Mouse (Mus musculus) MEL (cell line): ENCODE measurements around the gene Trpm4. TPM values are rescaled to one million over a fixed set of nuclear protein-coding genes. Genes with fewer than 3 reads are reported as not detected.

Experiments used
- DNase-seq: peaks from one replicate; pipeline ENCODE4 v3.0.0; 2011; ENCODE audit warnings: low read depth, low spot score
- H3K27ac ChIP-seq: 2 replicates; pipeline ENCODE4 v1.5.1; 2012; ENCODE audit warnings: low read depth, mild to moderate bottlenecking, control low read depth, low read length, moderate library complexity; ENCODE audit not compliant: control insufficient read depth
- H3K27me3 ChIP-seq, 2 experiments: fragments of 150-350 bp in 1 of 2; sonication (generic) in 1 of 2; 2 replicates each; pipeline ENCODE4 v1.6.1; 2012; ENCODE audit warnings: low read length in 2 of 2, mild to moderate bottlenecking in 2 of 2, improper control_type of control experiment in 1 of 2, moderate library complexity in 1 of 2; ENCODE audit not compliant: insufficient read depth in 2 of 2, control insufficient read depth in 1 of 2
- H3K36me3 ChIP-seq, 2 experiments: 2 replicates each; pipeline ENCODE4 v1.6.1; 2012 to 2014; ENCODE audit warnings: low read length in 2 of 2, improper control_type of control experiment in 1 of 2, inconsistent platforms in 1 of 2, mild to moderate bottlenecking in 1 of 2; ENCODE audit not compliant: insufficient read depth in 2 of 2, control insufficient read depth in 1 of 2
- H3K4me1 ChIP-seq, 2 experiments: fragments of 150-350 bp in 1 of 2; sonication (generic) in 1 of 2; 2 replicates each; pipeline ENCODE4 v1.6.1; 2012; ENCODE audit warnings: low read length in 2 of 2, improper control_type of control experiment in 1 of 2, mild to moderate bottlenecking in 1 of 2; ENCODE audit not compliant: insufficient read depth in 2 of 2, control insufficient read depth in 1 of 2
- H3K4me3 ChIP-seq, 2 experiments: fragments of 150-350 bp in 1 of 2; sonication (generic) in 1 of 2; 2 replicates each; pipeline ENCODE4 v1.5.1; 2012; ENCODE audit warnings: low read depth in 2 of 2, low read length in 2 of 2, mild to moderate bottlenecking in 2 of 2, moderate library complexity in 2 of 2, control low read depth in 1 of 2, improper control_type of control experiment in 1 of 2; ENCODE audit not compliant: control insufficient read depth in 1 of 2, insufficient read depth in 1 of 2
- H3K79me2 ChIP-seq: 2 replicates; pipeline ENCODE4 v1.6.1; 2012; ENCODE audit warnings: mild to moderate bottlenecking, low read length, moderate library complexity; ENCODE audit not compliant: control insufficient read depth, poor library complexity, insufficient read depth
- H3K9ac ChIP-seq: 2 replicates; pipeline ENCODE4 v1.6.1; 2012; ENCODE audit warnings: low read depth, mild to moderate bottlenecking, control low read depth, low read length, moderate library complexity; ENCODE audit not compliant: control insufficient read depth, poor library complexity, severe bottlenecking
- H3K9me3 ChIP-seq: fragments of 150-350 bp; sonication (generic); replicated peaks from 2 replicates; pipeline ENCODE4 v1.6.1; 2012; ENCODE audit warnings: mild to moderate bottlenecking, low read length, improper control_type of control experiment, moderate library complexity; ENCODE audit not compliant: insufficient read depth
- E2F4 ChIP-seq: IDR thresholded peaks from 2 replicates; pipeline ENCODE4 v1.6.1; 2011; ENCODE audit warnings: low read depth, low read length, improper control_type of control experiment, borderline replicate concordance
- EP300 ChIP-seq, 2 experiments: IDR thresholded peaks; 2 replicates each; pipeline ENCODE4 v1.6.1; 2011; ENCODE audit warnings: improper control_type of control experiment in 2 of 2, low read length in 2 of 2, low read depth in 1 of 2, mild to moderate bottlenecking in 1 of 2
- GABPA ChIP-seq: IDR thresholded peaks from 2 replicates; pipeline ENCODE4 v1.6.1; 2012; ENCODE audit warnings: low read depth, mild to moderate bottlenecking, inconsistent platforms, low read length, improper control_type of control experiment, moderate library complexity
- GATA1 ChIP-seq: IDR thresholded peaks from 2 replicates; pipeline ENCODE4 v1.6.1; 2011; ENCODE audit warnings: low read depth, low read length, improper control_type of control experiment
- HCFC1 ChIP-seq: IDR thresholded peaks from 2 replicates; pipeline ENCODE4 v1.6.1; 2012; ENCODE audit warnings: low read depth, mild to moderate bottlenecking, inconsistent platforms, low read length, improper control_type of control experiment, moderate library complexity
- MAX ChIP-seq: IDR thresholded peaks from 2 replicates; pipeline ENCODE4 v1.6.1; 2011; ENCODE audit warnings: low read length, improper control_type of control experiment
- MAZ ChIP-seq: IDR thresholded peaks from 2 replicates; pipeline ENCODE4 v1.6.1; 2012; ENCODE audit warnings: low read depth, mild to moderate bottlenecking, inconsistent platforms, low read length, improper control_type of control experiment
- MXI1 ChIP-seq: IDR thresholded peaks from 2 replicates; pipeline ENCODE4 v1.6.1; 2011; ENCODE audit warnings: mild to moderate bottlenecking, low read depth, low read length, improper control_type of control experiment
- MYB ChIP-seq: IDR thresholded peaks from 2 replicates; pipeline ENCODE4 v1.6.1; 2011; ENCODE audit warnings: mild to moderate bottlenecking, low read depth, low read length, improper control_type of control experiment
- MYC ChIP-seq: IDR thresholded peaks from 2 replicates; pipeline ENCODE4 v1.6.1; 2011; ENCODE audit warnings: low read depth, mild to moderate bottlenecking, low read length, improper control_type of control experiment, moderate library complexity
- NRF1 ChIP-seq: IDR thresholded peaks from 2 replicates; pipeline ENCODE4 v1.6.1; 2014; ENCODE audit warnings: low read depth, mild to moderate bottlenecking, inconsistent platforms, low read length, improper control_type of control experiment, moderate library complexity; ENCODE audit not compliant: poor library complexity, insufficient read depth, severe bottlenecking
- POLR2A ChIP-seq, 2 experiments: IDR thresholded peaks; 2 replicates each; pipeline ENCODE4 v1.6.1; 2011 to 2012; ENCODE audit warnings: low read length in 2 of 2, mild to moderate bottlenecking in 2 of 2, control low read depth in 1 of 2, improper control_type of control experiment in 1 of 2, low read depth in 1 of 2, moderate library complexity in 1 of 2; ENCODE audit not compliant: control insufficient read depth in 1 of 2, insufficient read depth in 1 of 2, poor library complexity in 1 of 2
- POLR2AphosphoS2 ChIP-seq: IDR thresholded peaks from 2 replicates; pipeline ENCODE4 v1.6.1; 2011; ENCODE audit warnings: low read length, improper control_type of control experiment
- POLR2AphosphoS5 ChIP-seq: IDR thresholded peaks from 2 replicates; pipeline ENCODE4 v1.6.1; 2012; ENCODE audit warnings: low read depth, borderline replicate concordance, mild to moderate bottlenecking, inconsistent platforms, low read length, moderate library complexity, mixed read lengths
- RCOR1 ChIP-seq: IDR thresholded peaks from 2 replicates; pipeline ENCODE4 v1.6.1; 2012; ENCODE audit warnings: low read depth, mild to moderate bottlenecking, inconsistent platforms, low read length, improper control_type of control experiment
- SMC3 ChIP-seq: IDR thresholded peaks from 2 replicates; pipeline ENCODE4 v1.6.1; 2011; ENCODE audit warnings: low read depth, low read length, improper control_type of control experiment
- TBP ChIP-seq: IDR thresholded peaks from 2 replicates; pipeline ENCODE4 v1.8.0; 2011; ENCODE audit warnings: low read depth, low read length, improper control_type of control experiment
- TCF12 ChIP-seq: IDR thresholded peaks from 2 replicates; pipeline ENCODE4 v1.6.1; 2014; ENCODE audit warnings: low read depth, mild to moderate bottlenecking, inconsistent platforms, low read length, improper control_type of control experiment, moderate library complexity
- ZC3H11A ChIP-seq: IDR thresholded peaks from 2 replicates; pipeline ENCODE4 v1.6.1; 2012; ENCODE audit warnings: low read depth, mild to moderate bottlenecking, inconsistent platforms, low read length, improper control_type of control experiment
- ZKSCAN1 ChIP-seq: IDR thresholded peaks from 2 replicates; pipeline ENCODE4 v1.6.1; 2012; ENCODE audit warnings: low read depth, mild to moderate bottlenecking, inconsistent platforms, low read length, improper control_type of control experiment, moderate library complexity
- ZMIZ1 ChIP-seq: IDR thresholded peaks from 2 replicates; pipeline ENCODE4 v1.6.1; 2012; ENCODE audit warnings: low read depth, mild to moderate bottlenecking, inconsistent platforms, low read length, improper control_type of control experiment, moderate library complexity
- polyA plus RNA-seq, 2 experiments: library from polyadenylated mRNA; stranded (reverse) in 1 of 2; unstranded in 1 of 2; fragments of >175 nt in 1 of 2; fragments of >200 nt in 1 of 2; gene quantifications; 2 replicates each; pipeline versions ENCODE4 v1.2.1 to v1.2.4; 2012; ENCODE audit warnings: low replicate concordance in 2 of 2, low read depth in 1 of 2; ENCODE audit not compliant: insufficient read length in 2 of 2, insufficient read depth in 1 of 2, missing spikeins in 1 of 2
- total RNA-seq: library from RNA; depleted of rRNA; stranded (reverse); fragments of 300-350 nt; gene quantifications from 2 replicates; pipeline ENCODE4 v1.2.3, GENCODE M21; 2012

The Trpm4 gene
- total and polyA plus RNA-seq, 3 experiments: 4.8 to 6.9 TPM; not detected in 1

DNA sequence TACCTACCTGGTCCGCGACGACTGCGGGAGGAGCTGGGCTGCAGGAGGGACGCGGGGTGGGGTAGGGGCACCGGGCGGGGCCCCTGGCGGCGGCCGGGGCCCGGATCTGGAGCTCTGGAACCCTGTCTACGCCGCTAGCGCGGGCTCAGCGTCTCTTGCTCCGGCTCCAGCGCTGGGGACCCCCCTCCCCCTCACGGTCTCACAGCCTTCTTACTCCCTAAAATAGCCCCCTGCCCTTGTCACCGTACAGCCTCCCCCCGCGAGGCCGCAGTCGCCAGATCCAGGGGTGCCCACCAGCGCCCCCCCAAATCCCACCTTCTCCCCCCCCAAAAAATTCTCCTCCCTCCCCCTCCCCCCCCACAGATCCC lies 33.1 kb upstream of the Trpm4 start, which contains the start of gene Ppfia3:
TSS of gene Ppfia3 (minus strand) at position 368 of the 368 bp plus-strand sequence.
- TF ChIP-seq HCFC1 (0 out of 2 replicates have a peak, but pooled peaks have one; percentile 10), TBP (no peak), ZKSCAN1 (no peak), EP300 (IDR thresholded peaks at IDR 0.05; ENCODE audit: low read depth in 1 of 2, low read length in 2 of 2) (no peak), POLR2AphosphoS2 (no peak)
- H3K27ac ChIP-seq: peak within 1 kb of the TSS; percentile 72
- H3K9ac ChIP-seq: peak within 1 kb of the TSS; percentile 82
- H3K4me3 ChIP-seq: peak within 1 kb of the TSS; percentile 82 to 96
- H3K36me3 ChIP-seq: peaks cover 0 to 13% of the 10 kb centered on the region in 2 experiments; a peak in 1 of 4 replicates
- no peaks in the 10 kb centered on the region; the same call in 1 of the 2 replicates for H3K79me2 ChIP-seq
- peaks cover 6 to 31% of the 10 kb centered on the region in 2 experiments for H3K4me1 ChIP-seq
- no peaks in the 10 kb centered on the region for H3K27me3 ChIP-seq
- no peaks in the 10 kb centered on the region for H3K9me3 ChIP-seq
- no peak for DNase-seq

DNA sequence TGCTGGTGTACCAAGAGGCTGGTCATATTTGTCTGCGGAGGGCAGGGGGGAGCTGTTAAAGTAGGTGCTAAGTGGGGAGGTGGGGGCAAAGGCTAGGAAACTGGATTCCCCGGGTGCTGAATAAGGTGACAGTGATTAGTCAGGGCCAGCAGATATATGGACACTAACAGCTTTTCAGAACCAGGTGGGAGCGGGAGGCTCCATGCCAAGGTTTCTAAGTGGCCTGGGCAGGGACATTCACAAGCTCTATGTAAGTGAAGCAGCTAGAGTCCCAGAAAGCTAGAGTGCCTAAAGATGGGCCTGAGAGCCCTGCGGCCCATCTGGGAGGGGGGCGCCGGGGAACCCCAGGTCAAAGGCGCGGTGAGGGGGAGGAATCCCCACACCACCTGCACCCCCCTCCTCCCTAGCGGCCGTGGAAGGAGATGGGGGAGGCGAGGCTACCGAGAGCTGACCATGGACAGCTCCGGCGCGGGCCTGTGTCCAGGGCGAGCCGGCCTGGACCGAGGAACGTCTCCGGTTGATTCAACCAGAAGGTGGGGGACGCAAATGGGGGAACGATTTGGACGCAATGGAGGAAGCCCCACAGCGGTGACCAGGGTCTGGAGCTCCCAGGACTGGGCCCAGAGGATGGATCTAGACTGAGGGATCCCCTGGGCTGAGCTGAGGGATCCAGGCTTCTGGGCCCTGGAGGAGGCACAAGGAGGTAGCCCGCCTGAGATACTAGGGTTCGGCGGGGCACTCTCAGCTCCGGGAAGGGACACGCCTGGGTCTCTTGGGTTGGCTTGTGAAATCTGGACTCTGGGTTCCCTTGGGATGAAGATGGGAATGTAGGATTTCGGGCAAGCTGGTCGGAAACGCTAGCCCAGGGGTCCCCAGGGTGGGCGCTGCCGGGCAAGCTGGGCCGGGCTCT lies 32.4 kb upstream of the Trpm4 start:
- no peak for DNase-seq
- Histone ChIP-seq H3K9me3 (no peaks in the 10 kb centered on the region), H3K4me1 (peaks cover 6 to 31% of the 10 kb centered on the region in 2 experiments), H3K4me3 (peak overlapping the region; percentile 60 to 96), H3K79me2 (no peaks in the 10 kb centered on the region; the same call in 1 of the 2 replicates), H3K9ac (peak overlapping the region; percentile 74), H3K27me3 (no peaks in the 10 kb centered on the region), H3K27ac (no peak overlapping the region), H3K36me3 (peaks cover 0 to 13% of the 10 kb centered on the region in 2 experiments; a peak in 2 of 4 replicates)
- TF ChIP-seq ZKSCAN1: no peak
- no peak for TF ChIP-seq MAZ
- no peak for TF ChIP-seq TBP
- no peak for TF ChIP-seq MAX
- no peak for TF ChIP-seq ZMIZ1
- no peak for TF ChIP-seq SMC3
- no peak for TF ChIP-seq EP300 (IDR thresholded peaks at IDR 0.05; ENCODE audit: low read depth in 1 of 2, low read length in 2 of 2)
- TF ChIP-seq POLR2A (IDR thresholded peaks at IDR 0.05; ENCODE audit: control insufficient read depth in 1 of 2, insufficient read depth in 1 of 2, low read depth in 1 of 2, low read length in 2 of 2, poor library complexity in 1 of 2): no peak
- TF ChIP-seq POLR2AphosphoS5: no peak
- TF ChIP-seq E2F4: no peak
- no peak for TF ChIP-seq GABPA
- no peak for TF ChIP-seq MYB
- no peak for TF ChIP-seq ZC3H11A
- no peak for TF ChIP-seq MYC
- TF ChIP-seq NRF1: no peak
- no peak for TF ChIP-seq TCF12
- TF ChIP-seq RCOR1: no peak
- TF ChIP-seq GATA1: no peak
- TF ChIP-seq MXI1: no peak
